Mouse (Mus musculus): Measurements from ENCODE around the gene Lat2.

Gene Lat2

DNA sequence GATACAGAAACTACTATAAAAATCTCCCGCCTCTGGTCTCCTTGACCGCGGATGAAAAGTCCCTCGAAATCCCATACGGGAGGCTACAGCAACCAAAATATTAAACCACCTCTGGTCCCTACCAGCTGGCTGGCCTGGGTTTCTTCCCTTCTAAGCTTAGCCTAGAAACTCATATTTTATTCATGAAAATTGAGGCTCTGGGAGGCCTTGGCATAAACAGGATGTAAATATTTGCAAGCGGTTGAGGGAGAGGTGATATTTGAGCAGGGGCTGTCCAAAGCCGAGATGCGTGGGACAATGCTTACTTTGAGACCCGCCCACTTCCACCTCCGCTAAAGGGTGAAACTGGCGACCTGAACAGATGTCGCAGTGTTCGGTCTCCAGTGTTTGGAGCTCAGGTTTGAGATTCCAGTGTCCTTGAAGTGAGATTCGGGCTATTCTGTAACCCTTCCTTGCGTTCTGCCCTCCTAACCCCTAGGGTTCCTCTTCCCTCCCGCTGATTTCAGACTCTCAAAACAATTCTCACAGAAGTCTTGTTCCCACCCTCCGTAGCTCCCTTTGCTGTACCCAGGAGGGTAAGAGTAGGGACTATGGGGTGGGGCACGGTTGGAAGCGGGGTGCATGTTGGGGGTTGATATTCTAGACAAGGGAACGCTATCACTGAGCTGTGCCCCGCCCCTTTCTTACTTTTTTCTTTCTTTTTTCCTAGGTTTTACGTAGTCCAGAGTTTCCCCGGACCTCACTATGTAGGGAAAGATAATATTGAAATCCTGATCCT is 42.9 kb downstream of the Lat2 start:
- DNase-seq (ENCODE audit: extremely low spot score): peak; percentile 73

DNA sequence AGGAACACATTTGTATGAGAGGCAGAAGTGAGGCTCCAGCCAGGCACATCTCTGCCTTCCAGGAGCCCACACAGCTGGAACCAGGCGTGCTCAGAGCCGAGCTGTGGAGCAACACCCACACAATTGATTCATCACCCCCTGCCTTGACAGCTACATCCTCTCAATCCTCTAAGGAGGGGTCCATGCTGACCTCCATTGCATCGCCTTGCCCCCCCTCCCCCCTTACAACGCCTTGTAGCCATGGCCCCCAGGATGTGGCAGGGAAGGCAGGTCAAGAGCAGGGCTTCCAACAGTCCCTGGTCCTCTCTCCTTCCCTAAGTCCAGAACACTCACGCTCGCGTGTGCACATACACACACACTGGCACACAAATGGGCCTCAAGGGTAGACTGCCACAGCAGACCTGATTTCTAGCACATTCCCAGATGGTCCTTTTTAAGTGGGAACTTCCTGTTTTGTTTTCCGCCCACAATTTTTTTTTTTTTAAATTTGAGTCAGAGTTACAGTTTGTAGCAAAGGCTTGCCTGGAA is 45.8 kb downstream of the Lat2 start:
- no peak for DNase-seq (ENCODE audit: extremely low spot score)

DNA sequence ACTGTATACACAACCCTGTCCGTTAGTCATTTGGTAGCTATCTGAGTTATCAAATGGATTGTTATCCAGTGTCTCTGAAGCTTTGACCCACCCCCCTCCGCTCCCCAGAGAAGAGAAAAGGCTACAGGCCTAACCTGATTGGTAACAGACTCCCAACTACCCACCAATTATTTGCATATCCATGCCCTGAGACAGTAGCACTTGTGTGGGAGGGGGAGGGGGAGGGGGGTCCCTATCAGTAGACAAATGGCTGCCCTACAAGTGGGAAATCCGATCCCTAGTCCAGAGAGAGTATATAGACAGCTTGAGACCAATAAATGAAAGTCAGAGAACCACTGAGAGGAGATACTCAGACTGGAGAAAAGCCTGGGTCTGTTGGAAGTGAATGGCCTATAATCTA is 46.8 kb downstream of the Lat2 start:
- no peak for DNase-seq (ENCODE audit: extremely low spot score)

DNA sequence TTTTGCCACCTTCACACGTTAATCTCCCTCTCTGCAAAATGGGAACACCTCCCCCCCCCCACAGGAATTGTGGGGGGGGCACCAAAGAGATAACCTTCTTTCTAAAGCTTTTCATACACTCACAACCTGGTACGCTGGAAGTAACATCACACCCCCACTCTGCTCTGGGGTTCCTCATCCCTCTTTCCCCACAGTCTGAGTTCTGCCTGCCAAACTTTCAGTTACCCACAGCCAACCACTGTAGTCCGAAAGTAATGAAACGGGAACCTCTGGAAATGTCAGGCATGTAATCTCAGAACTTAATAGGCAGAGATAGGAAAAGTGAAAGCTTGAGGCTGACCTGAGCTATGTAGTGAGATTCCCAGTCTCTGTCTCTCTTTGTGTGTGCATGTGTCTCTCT is 47.4 kb downstream of the Lat2 start:
- no peak for DNase-seq (ENCODE audit: extremely low spot score)

DNA sequence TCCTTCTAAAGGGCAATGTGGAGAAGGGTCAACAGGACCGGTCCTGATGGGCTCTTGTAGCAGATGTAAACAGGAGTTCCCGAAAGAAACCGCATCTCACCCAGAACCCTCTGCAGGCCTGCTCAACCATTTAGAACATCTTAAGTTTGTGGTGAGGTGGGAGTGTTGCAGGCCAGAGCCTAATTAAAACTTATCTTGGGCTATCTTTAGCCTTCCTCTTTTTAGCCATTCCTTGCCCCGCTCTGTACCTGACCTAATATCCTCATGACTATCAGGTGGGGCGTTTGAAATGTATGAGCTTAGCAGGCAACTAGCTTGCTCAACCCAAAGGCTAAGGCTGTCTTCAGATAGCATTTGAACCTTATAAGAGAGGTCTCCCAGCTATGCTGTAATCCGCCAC is 49.1 kb downstream of the Lat2 start:
- DNase-seq (ENCODE audit: extremely low spot score): no peak

DNA sequence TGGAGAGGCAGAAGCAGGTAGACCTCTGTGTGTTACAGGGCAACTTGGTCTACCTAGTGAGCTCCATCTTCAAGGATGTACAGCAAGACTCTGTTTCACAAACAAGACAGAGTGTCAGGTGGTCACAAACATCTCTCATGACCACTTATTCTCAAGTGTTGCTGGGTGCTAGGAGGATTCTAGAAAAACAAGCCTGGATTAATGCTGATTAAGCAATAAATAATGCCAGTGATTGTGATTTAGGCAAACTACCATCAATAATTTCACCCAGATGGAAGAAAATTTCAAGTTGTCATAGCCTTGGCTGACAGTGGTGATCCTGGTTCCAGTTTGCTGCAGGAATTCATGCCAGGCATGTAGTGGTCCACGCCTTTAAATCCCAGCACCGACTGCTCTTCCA is 50.6 kb downstream of the Lat2 start:
- DNase-seq (ENCODE audit: extremely low spot score): no peak

DNA sequence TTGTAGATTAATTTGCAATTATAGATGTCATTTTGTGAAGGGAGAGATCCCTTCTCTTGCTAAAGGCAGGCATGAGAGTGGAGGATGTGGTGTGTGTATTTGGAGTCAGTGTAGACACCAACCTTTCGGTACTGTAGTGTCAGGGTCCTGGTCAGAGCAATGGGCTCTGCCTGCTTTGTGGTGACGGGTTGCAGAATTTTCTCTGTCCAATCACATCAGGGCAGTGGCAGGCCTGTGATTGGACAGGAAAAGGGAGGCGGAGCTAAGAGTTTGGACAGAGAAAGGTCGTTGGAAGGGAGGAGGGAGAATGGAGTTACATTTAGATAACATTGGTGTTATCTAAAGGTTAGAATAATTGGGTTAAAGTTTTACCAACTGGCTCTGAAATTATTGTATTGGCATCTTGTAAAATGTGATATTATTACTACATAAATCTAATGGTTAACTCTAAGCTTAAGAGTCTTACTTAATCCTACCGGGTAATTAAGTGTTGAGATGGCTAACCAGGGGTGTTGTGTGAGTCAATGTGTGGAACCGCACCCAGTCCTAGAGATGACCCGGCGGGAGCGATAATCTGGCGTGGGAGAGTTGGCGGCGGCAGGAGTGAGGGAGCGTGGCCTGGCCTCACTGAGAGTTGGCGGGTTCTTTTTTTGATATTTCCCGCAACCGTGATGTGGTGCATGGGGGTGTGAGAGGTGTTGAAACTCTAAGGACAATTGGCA is 54.2 kb downstream of the Lat2 start:
- DNase-seq (ENCODE audit: extremely low spot score): no peak

DNA sequence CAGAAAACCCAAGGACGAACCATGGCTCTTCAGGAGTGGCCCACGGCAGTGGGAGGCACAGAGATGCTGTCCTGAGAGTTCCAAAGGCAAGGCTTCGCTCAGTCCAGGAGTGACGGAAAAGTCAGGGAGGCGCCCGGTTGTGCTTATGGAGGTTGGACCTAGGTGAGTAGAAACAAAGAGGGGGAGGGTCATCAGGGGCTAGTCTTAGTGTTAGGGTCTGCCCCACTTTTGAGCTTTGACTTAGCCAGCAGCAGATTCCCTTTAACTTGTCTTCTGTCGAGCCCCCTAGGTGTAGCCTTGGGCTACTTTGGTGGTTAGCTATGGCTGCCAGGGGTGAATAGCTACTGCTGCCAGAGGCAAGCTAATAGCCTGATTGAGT is 54.8 kb downstream of the Lat2 start, which contains the start of gene Syna:
TSS of gene Syna (minus strand) at position 101 of the 379 bp plus-strand sequence.
- DNase-seq (ENCODE audit: extremely low spot score): no peak

DNA sequence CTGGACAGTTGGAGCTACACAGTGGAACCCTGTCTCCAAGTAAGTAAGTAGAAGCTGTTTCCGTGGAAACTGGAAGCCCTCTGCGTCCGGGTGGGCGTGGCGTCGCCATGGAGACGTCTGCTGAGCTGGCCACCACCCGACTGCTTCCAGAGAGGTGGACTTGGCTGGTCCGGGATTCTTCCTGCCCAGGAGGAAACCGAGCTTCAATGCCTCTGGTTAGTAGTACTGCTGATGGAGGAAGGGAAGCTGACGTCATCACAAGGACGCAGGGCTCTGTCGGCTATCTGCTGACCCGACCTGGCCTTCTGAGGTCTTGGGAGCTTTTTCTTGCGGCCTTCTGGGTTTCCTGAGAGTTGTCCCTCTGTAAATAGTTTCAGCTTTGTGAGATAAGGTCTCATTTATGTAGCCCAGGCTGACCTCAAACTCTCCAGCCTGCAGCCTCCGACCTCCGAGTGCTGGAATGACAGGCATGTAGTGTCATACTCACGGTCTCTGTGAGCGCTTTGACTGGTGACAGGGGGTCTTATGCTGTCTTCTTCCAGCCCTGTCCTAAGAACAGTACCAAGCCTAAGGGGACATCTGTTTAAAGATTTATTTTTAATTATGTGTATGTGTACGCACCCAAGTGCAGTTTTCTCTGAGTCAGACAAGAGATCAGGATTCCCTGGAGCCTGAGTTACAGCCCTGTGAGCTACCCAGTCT is 59.2 kb downstream of the Lat2 start:
- DNase-seq (ENCODE audit: extremely low spot score): peak; percentile 85

DNA sequence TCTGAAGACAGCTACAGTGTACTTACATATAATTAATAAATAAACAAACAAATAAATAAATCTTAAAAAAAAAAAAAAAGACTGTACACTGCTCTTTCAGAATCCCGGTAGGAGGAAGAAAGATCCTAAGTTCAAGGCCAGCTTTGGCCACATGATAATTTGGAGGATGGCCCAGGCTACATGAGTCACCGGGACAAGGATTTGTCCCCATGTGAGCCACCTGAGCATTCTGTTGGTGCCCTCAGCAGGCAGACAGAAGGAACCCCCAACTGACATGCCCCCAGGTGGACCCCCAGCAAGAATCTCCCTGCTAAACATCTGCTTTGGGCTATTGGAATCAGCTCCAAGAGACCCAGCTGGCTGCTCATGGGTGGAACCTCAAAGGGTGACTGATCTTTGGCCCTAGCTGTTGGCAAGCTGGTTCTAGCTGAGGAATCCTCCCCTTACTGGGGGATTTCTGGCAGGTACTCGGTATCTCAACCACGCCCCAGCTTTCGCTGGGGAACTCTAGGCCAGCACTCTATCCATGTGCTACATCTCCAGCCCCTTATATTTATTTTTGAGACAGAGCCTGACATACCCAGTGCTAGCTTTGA is 60.8 kb downstream of the Lat2 start:
- DNase-seq (ENCODE audit: extremely low spot score): no peak

DNA sequence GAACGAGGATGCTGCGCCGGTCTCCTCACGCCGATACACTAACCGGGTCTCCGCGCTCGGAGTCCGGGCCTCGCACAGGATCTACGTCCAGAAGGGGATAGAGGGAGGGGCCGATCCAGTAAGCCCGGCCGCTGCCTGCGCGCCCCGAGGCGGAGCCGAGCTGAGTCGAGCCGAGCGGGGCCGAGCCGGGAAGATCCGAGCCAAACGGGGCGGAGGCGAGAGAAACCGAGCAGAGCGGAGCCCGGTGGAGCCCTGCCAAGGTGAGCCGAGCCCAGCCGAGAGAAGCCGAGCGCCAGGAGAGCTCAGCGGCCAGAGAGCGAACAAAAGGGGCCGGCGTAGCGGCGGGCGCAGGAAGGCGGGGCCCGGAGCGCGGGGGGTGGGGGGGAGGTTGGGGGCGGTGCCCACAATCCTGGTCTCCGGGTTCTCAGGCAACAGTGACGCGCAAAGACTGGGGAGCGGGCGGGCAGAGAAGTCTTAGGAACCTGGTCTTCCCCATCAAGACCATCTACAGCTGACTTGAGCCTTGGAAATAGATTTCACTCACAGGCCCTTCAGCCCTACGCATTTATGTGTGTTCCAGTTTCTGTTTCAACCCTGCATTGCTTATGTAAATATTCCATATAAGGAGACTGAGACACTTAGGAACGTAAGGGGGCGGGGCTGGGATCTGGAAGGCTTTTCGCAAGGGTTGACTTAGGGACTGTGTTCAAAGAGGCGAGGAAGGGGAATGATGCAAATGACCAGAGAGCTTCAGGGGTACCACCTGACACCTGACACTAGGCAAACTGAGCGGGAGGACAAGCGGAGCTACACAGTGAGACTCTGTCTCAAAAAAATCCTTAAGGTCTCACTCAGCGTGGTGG is 62.5 kb downstream of the Lat2 start, which contains the start of gene Clip2:
TSS of gene Clip2 (minus strand) at position 325 of the 863 bp plus-strand sequence.
- DNase-seq (ENCODE audit: extremely low spot score): peak; percentile 95

DNA sequence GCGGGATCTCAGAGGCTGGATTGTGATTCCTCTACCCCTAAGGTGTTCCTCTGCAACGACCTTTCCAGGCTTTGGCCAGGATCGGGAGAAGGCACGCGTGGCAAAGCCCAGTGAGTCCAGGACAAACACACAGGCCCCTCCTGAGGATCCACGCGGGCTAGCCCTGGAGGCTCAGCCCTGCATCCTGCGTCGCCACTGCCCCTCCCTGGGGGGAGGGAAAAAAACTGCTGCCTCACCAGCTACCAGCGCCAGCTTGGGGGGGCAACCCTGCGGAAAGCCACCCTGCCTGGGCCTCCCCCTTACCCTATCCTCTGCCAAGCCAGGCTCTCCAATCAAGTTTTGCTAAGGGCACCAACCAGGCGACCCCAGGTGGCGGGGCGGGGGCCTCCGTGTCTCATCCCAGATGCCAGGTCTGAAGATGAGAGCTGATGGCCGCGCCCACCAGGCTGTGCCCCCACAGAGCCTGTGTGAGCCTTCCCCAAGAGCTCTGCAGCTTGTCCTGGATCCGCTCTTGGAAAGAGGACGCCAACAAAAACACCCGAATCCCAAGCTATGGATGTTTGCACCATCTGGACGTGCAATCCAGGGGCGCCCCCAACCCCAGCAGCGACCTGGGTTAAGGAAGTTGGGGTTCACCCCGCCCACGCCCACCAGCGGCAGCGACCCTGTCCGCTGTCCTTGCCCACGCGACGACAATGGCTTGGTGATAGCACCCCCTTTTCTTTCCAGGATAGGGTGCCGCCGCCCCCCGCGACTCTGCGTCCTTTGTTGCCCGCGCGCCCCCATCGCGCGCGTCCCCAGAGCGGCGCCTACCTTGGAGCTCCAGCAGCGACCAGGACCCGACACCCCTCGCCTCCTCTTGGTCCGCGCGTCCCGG is 63.4 kb downstream of the Lat2 start:
- peak; percentile 44 for DNase-seq (ENCODE audit: extremely low spot score)

DNA sequence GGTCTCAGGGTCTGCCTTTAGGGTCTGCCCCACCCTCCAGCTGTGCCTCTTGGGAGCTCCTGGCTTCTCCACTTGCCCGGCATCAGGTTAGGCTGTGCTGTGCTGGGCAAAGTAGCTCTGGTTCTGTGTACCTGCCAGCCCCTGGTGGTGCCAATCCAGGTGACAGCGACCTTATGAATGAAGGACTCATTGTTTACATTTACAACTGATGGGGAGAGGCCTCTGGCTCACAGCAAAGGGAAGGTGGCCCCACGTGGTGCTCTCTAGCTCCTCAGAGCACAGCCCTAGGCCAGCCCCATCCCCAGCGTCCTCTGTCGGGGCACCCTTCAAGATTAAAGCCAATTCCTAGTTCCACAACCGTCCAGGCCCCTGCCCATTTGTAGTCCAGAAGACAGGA is 64.0 kb downstream of the Lat2 start:
- no peak for DNase-seq (ENCODE audit: extremely low spot score)
